Mouse (Mus musculus) skeletal muscle tissue, adult 2 months (tissue): Measurements from ENCODE around the gene H60c.
"Not testable (repeated sequence)": the region's sequence is repeated elsewhere in the genome, so short reads cannot be mapped to it uniquely, and the experiment has no call there.

Experiments
- DNase-seq: peaks from one replicate; pipeline ENCODE4 v3.0.0-alpha.2; 2012; ENCODE audit warnings: low read depth, low spot score

H60c gene

DNA sequence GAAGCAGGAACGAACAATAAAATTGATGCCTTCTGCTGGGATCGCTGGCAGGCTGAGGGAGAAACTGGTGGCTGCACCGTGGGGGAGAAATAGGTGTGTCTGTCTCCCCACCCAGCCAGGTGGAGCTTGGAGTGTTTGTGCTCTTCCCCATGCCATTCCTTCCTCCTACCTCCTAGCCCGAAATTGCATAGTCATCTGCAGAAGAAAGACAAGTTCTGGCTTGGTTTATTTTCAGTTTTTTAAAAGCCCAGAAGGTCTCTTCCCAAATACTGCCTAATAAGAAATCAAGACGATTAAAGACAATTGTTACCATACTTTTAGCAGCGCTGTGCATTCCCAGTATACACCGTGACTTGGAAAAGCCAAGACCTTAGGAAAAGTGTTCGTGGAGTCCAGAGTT is at the start of gene H60c:
TSS of gene H60c (minus strand) at position 101 of the 400 bp plus-strand sequence.
- DNase-seq: no peak

DNA sequence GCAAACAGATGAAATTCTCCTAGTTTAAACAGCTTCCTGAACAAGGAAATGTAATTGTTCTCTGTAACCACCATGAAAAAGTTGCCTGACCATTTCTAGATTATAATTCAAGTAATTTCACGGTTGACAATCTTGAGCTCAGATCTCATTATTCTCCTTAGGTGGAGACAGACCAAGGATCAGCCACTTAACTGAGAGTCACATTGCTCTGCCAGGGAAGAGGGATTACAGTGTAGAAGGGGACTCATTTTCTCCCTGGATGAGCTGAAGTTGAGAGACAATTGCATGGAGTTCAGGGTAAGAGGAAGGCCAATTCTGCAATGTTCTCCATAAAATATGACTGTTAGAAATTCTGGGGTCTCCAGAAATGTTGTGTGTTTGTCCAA is 41.2 kb upstream of the H60c start:
- no peak for DNase-seq

DNA sequence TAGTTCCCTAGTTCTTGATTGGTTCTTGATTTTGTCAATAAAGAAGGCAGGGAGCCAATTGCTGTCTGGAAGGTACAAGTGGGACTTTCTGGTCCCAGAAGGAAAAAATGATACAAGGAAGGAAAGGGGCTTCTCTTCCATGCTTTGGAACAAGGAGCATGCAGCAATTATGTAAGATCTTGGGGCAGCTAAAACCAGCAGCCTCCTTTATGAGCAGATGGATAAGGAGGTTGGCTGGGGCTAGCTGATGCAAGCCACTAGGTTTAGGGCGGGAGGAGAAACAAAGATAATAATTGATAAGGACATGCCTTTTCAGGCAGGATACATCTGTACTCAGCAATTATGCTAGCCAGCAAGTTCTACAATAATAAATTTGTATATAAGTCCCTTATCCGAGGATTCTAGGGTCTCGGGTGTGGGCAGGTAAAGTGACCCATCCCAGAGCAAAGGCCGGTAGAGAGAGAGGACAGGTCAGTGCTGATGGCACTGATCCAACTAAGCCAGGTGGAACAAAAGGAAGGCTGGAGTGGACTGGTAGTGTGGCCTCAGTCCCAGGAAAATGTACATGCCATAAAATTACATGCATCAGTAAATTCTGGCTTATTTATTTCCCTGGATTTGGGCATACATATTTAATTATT is 40.7 kb upstream of the H60c start:
- no peak for DNase-seq

DNA sequence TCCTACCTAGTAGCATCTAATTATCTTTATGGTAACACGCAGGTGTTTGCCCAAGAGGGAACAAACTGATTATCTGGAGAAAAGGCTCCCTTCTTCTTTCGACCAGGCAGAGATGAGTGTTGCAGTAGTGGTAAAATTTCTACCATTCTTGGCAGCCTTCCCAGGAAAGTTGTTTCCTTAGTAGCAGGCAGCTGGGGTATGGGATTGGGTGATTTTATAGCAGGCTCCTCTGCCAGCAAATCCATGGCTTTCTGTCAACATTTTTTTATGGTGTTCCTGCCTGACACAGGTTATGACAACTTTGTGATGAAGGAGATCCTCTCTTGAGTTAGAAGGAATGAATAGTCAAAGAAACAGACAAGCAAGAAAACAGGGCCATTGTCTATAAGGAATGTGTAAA is 40.2 kb upstream of the H60c start:
- DNase-seq: no peak

DNA sequence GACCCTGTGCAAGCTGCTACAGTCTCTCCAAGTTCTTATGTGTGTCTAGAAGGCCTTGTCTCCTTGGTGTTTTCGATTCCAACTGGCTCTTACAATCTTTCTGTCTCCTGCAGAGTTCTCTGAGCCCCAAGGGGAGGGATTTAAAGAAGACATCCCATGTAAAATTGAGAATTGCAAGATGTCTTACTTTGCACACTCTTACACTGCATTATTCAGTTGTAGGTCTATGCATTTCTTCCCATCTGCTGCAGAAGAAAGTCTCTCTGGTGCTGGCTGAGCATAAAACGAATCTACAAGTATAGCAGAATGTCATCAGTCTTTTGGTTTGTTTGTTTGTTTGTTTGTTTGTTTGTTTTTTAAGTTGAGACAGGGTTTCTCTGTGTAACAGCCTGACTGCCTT is 26.4 kb upstream of the H60c start:
- no peak for DNase-seq

DNA sequence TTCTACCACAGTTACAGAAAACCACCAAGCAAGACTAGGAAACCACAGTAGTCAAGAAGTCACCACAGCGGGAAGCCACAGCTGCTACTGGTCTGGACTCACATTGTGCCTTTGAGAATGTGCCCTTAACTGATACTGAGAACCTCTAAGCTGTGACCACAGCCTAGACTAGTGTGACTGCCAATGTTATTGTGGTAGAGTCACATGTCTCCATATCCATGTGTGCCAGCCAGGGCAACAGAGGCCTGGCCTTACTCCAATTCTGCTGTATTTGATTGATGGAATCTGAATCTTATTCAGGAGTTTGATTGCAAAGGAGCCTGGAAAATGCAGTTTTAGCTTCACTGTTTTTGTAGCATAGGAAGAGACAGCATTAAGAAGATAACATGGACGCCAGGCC is 13.5 kb upstream of the H60c start:
- no peak for DNase-seq

DNA sequence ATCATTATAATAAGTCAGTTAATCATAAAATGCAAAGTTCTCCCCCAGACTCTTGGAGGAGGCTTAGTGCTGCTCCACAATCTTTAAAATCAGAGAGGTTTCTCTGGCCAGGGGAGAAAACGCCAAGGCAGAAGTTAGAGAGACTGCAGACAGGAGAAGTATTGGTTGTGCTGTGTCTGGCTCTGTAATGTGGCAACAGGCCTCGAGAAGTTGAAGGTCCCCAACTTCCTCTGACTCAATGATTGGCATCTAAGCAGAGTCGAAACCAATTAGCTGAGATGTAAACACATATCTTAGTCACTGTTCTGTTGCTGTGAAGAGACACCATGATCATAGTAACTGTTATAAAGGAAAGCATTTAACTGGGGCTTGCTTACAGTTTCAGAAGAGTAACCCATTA is 6.5 kb upstream of the H60c start:
- DNase-seq: no peak

DNA sequence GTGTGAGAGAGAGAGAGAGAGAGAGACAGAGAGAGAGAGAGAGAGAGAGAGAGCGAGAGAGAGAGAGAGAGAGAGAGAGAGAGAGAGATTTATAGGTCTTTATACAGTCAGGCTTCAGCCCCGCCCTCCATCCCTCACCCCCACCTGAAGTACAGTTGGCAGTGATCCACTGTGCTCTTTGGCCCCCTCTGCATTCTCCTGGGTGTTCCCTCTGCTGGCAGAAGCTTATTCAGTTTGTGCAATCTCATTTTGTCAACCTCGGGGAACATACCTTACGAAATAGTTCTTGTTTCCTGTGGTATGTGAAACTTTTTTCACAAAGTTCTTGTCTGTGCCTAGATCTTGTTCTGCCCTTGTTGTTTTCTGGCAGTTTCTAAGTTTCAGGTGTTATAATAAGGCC is 3.5 kb upstream of the H60c start:
- no peak for DNase-seq

DNA sequence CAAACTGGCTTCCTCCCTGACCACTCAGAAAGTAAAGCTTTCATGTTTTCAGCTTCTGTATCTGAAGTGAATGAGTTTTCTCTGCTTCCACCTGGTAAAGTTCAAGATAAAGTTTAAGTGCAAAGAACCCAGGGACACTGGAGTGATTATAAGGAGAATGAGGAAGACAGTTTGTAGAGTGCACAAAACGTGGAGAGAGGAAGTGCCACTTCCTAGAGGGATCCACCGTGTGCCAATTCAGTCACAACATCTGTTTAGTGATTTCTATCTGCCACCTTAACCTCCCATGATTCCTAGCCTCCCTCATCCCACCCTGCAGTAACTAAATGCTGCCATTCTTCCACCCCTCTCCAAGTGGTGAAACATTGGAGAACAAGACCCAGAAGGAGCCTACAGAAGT is 842 bp downstream of the H60c start:
- DNase-seq: no peak

DNA sequence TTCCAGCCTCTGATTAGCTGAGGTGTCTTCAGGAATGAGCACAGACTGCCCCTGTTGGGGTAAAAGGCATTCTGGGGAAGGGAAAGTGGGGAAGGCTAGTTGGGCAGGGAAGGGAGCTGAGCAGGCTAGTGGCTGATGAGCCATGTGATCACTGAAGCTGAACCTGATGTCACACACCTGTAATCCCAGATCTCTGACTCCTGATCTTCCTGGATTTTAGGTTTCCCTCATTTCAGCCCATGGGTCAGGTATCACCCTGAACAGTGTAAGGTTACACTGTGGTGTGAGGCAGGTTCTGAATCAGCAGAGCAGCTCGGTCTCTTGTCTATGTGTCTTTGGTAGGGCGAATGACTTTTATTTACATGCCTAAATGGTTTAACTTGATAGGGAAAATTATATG is 4.8 kb downstream of the H60c start:
- DNase-seq: no peak

DNA sequence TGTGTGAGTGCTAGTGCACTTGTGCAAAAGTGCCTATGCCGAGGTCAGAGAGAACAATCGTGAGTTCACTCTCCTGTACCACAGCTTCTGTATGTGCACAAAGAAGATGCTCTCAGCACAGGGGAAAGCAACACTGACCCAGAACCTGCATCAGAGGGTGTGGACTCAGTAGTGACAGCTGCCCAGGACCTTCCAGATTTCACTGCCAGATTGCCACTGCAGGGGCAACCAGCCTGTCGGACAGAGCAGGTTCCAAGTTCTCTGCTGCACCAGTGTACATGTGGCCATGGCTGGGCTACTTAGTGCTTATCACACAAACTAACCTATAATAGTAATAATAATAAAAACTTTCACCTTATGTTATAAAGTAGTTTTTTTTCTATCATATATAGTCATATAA is 10.2 kb downstream of the H60c start:
- DNase-seq: no peak

DNA sequence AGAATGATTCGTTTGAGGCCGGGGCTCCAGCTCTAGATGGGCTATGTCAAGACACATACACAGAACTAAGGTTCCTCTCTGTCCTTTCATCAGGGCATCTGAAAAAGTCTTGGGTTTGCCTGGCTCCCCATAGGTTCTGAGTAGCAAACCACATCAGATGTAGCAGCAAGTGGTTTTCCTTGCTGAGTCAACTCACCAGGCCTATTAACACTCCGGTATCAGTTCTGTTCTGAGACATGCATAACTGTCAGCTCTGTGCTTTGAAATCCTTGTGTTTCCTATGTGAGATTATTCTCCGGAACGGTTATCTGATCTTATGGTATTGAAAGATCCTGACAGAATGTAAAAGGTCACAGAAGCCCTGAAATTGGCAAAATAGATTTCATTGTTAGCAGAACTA is 29.1 kb downstream of the H60c start:
- not testable (repeated sequence) for DNase-seq

DNA sequence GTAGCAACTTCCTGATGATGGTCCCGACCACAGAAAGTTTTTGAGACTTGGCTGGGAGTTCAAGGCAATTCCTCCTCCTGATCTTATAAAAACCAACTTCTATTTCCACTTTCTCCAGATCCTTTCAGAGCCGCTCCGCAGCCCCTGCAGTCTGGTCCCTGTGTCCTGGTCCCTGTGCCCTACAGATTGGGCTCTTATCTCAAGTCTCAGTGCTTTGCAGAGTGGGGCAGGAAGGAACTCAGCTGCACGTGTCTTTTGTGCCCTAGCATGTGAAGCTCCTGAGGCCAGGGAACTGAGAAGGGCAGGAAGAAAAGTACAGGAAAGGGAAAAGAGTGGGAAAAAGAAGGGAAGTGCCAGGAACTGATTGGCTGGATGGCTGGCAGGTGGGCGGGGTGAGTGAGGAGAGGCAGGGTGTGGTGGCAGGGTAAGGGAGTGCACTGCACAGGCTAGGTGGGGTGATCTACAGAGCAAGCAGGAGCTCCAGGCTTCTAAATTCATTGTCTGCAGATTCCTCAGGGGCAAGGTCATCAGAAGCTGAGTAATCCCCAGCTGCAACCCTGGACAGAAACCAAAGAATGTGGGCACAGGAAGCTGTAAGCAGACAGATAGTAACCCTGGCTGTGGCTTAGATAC is 30.8 kb downstream of the H60c start:
- no peak for DNase-seq

DNA sequence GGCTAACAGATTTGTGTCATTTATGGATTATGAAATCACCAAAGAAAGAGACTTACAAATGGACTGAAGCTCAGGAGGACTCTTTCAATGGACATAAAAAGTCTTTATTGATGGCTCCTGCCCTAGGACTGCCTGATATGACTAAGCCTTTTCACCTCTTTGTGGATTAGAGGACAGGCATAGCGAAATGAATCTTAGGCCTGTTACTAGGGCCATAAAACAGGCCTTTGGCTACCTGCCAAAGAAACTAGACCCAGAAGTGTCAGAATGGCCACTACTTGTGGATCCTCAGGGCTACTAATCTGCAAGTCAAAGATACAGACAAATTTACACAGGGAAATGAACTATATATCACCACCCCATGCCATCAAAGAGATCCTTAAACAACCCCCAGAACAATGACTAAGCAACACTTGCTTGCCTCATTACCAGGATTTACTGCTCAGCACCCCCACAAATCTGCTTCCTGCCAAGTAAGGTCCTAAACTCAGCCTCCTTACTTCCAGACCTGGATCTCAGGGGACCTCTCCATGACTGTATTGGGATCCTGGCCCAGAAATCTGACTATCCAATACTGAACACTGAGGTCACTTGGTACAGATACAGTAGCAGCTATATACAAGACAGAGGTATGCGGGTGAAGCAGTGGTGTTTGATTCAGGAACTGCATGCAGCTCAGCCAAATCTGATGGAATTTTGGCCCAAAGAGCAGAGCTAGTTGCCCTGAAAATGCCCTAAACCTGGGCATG is 39.0 kb downstream of the H60c start:
- peak; percentile 13 for DNase-seq
